ENCODE assay signal across 28 mouse cellular contexts in genomic region chr8:3327056-3327455, GRCm38 (mm10). TPM values are rescaled to one million over a fixed set of nuclear protein-coding genes. Genes with fewer than 3 reads are reported as not detected.
DNase-seq lines count a peak whose midpoint lies in the region; ATAC-seq and TF ChIP-seq lines count a peak whose summit lies in the region.
"Had no signal": no experiment of that assay in that cellular context is flagged by ENCODE, and none has a peak within 500 bp of the region (broad histone marks: within the 10 kb centered on the region; RNA-seq: fewer than 3 reads in every experiment).

No protein-coding gene starts in this region.

- no peak for TF ChIP-seq POLR2A in thymus, adult 2 months (IDR thresholded peaks at IDR 0.05; ENCODE audit: control insufficient read depth, extremely low read depth, insufficient read depth, low read length, poor library complexity)

- WGBS in thymus, adult 2 months, result 62% methylated on average over 1 of the region's 1 CpGs
- 85% methylated on average over 1 of the region's 1 CpGs for WGBS in hindbrain, postnatal 0 days

- peak; percentile 57 for ATAC-seq in granulocyte monocyte progenitor cell, adult 5-6 weeks (replicated peaks; ENCODE audit: poor library complexity, severe bottlenecking)
- ATAC-seq in hindbrain, postnatal 0 days, result no peak
- ATAC-seq: forebrain, embryonic 15.5 days had no signal

- peaks cover 10% of the 10 kb centered on the region for H3K4me1 ChIP-seq in thymus, adult 2 months (replicated peaks; ENCODE audit: control insufficient read depth, insufficient read depth, low read length)
- peaks cover 64% of the 10 kb centered on the region for H3K4me1 ChIP-seq in megakaryocyte, embryonic 14.5 days
- no peaks in the 10 kb centered on the region for H3K4me1 ChIP-seq in hindbrain, postnatal 0 days (ENCODE audit: insufficient read depth, low read length)
- H3K4me1 ChIP-seq: embryonic facial prominence, embryonic 10.5 days; embryonic facial prominence, embryonic 13.5 days; forebrain, embryonic 12.5 days; forebrain, embryonic 15.5 days; heart, embryonic 10.5 days; heart, embryonic 13.5 days; hindbrain, embryonic 12.5 days; hindbrain, embryonic 15.5 days had no signal

- 0 out of 2 replicates have a peak overlapping the region, but pooled peaks have one; percentile 1 for H3K27ac ChIP-seq in thymus, adult 2 months (ENCODE audit: control insufficient read depth, insufficient read depth, low read length)
- H3K27ac ChIP-seq in hindbrain, postnatal 0 days, result no peak overlapping the region
- H3K27ac ChIP-seq: embryonic facial prominence, embryonic 10.5 days; embryonic facial prominence, embryonic 13.5 days; forebrain, embryonic 12.5 days; forebrain, embryonic 15.5 days; heart, adult 2 months; heart, embryonic 10.5 days; heart, embryonic 13.5 days; hindbrain, embryonic 12.5 days; hindbrain, embryonic 15.5 days had no signal

- H3K4me2 ChIP-seq in hindbrain, postnatal 0 days (ENCODE audit: low read depth, low read length), result no peak overlapping the region
- H3K4me2 ChIP-seq: embryonic facial prominence, embryonic 13.5 days; forebrain, embryonic 12.5 days; forebrain, embryonic 15.5 days; heart, embryonic 13.5 days; hindbrain, embryonic 12.5 days; hindbrain, embryonic 15.5 days had no signal

- H3K9ac ChIP-seq in hindbrain, postnatal 0 days (replicated peaks; ENCODE audit: low read length), result no peak overlapping the region
- H3K9ac ChIP-seq: embryonic facial prominence, embryonic 13.5 days; forebrain, embryonic 12.5 days; forebrain, embryonic 15.5 days; heart, embryonic 13.5 days; hindbrain, embryonic 12.5 days; hindbrain, embryonic 15.5 days had no signal

- H3K4me3 ChIP-seq in thymus, adult 2 months (ENCODE audit: control insufficient read depth, insufficient read depth, low read length), result no peak overlapping the region
- peak overlapping the region; percentile 21 for H3K4me3 ChIP-seq in megakaryocyte, embryonic 14.5 days (replicated peaks)
- H3K4me3 ChIP-seq in hindbrain, postnatal 0 days (ENCODE audit: low read length), result no peak overlapping the region
- H3K4me3 ChIP-seq: embryonic facial prominence, embryonic 10.5 days; embryonic facial prominence, embryonic 13.5 days; erythroblast, embryonic 14.5 days; forebrain, embryonic 12.5 days; forebrain, embryonic 15.5 days; heart, adult 2 months; heart, embryonic 10.5 days; heart, embryonic 13.5 days; hindbrain, embryonic 12.5 days; hindbrain, embryonic 15.5 days had no signal

- H3K36me3 ChIP-seq in thymus, adult 2 months (ENCODE audit: control insufficient read depth, insufficient read depth, low read length), result no peaks in the 10 kb centered on the region
- H3K36me3 ChIP-seq in megakaryocyte, embryonic 14.5 days (replicated peaks; ENCODE audit: low read length), result no peaks in the 10 kb centered on the region
- no peaks in the 10 kb centered on the region for H3K36me3 ChIP-seq in hindbrain, postnatal 0 days (ENCODE audit: insufficient read depth, low read length)
- H3K36me3 ChIP-seq: embryonic facial prominence, embryonic 10.5 days; embryonic facial prominence, embryonic 13.5 days; forebrain, embryonic 12.5 days; forebrain, embryonic 15.5 days; heart, embryonic 10.5 days; heart, embryonic 13.5 days; hindbrain, embryonic 12.5 days; hindbrain, embryonic 15.5 days had no signal

- TF ChIP-seq CTCF in thymus, adult 2 months (IDR thresholded peaks at IDR 0.05; ENCODE audit: borderline replicate concordance, control insufficient read depth, extremely low read depth, insufficient read depth, low read length, poor library complexity), result no peak
- TF ChIP-seq CTCF in hindbrain, postnatal 0 days (IDR thresholded peaks at IDR 0.05; ENCODE audit: low read depth), result no peak

- no peaks in the 10 kb centered on the region for H3K9me3 ChIP-seq in megakaryocyte, embryonic 14.5 days
- H3K9me3 ChIP-seq in hindbrain, postnatal 0 days (ENCODE audit: low read length), result no peaks in the 10 kb centered on the region
- H3K9me3 ChIP-seq: embryonic facial prominence, embryonic 10.5 days; embryonic facial prominence, embryonic 13.5 days; forebrain, embryonic 12.5 days; forebrain, embryonic 15.5 days; heart, embryonic 10.5 days; heart, embryonic 13.5 days; hindbrain, embryonic 12.5 days; hindbrain, embryonic 15.5 days had no signal

- H3K27me3 ChIP-seq in thymus, adult 2 months (ENCODE audit: control insufficient read depth, insufficient read depth, low read length), result no peaks in the 10 kb centered on the region
- H3K27me3 ChIP-seq in megakaryocyte, embryonic 14.5 days (replicated peaks), result no peaks in the 10 kb centered on the region
- no peaks in the 10 kb centered on the region for H3K27me3 ChIP-seq in hindbrain, postnatal 0 days (ENCODE audit: insufficient read depth, low read length)
- H3K27me3 ChIP-seq: embryonic facial prominence, embryonic 13.5 days; forebrain, embryonic 12.5 days; forebrain, embryonic 15.5 days; heart, embryonic 13.5 days; hindbrain, embryonic 12.5 days; hindbrain, embryonic 15.5 days had no signal

- no peak for DNase-seq in thymus, adult 2 months
- DNase-seq in thymus, postnatal 36 days, result no peak
- DNase-seq in hindbrain, postnatal 0 days (ENCODE audit: low spot score), result no peak
- DNase-seq in kidney, postnatal 14 days, result no peak
- DNase-seq in layer of hippocampus, postnatal 36 days, result no peak
- DNase-seq: cerebellum, adult 11-12 months; cerebellum, adult 8-10 months; cerebellum, postnatal 14 days; embryo, embryonic 11 days; gastrocnemius, postnatal 25 days; heart, adult 2 months; heart, postnatal 14 days; heart, postnatal 4 days had no signal

RNA-seq across cellular contexts. Expression of gene A430078G23Rik, which starts 26.2 kb away (rescaled TPM):
- 30.2 and 30.7 TPM in 2 replicates for polyA plus RNA-seq in thymus, adult 2 months (2012; rRNA removed)
- 18.7 and 25.6 TPM in 2 replicates for total RNA-seq in granulocyte monocyte progenitor cell, adult 5-6 weeks (2014; fragmentation: Nextera tagmentation)
- 10.5 and 14.7 TPM in 2 replicates for total RNA-seq in granulocyte monocyte progenitor cell, adult 5-6 weeks (2017)
- 1.3 TPM in 1 of 2 replicates, not detected in the other for polyA plus RNA-seq in megakaryocyte, embryonic 14.5 days (2012; ENCODE audit: insufficient read depth, low replicate concordance)
- total RNA-seq in hindbrain, postnatal 0 days (2014; rRNA removed), result not detected in 2 replicates
- 0.09 TPM in 1 of 2 replicates, not detected in the other for polyA plus RNA-seq in hindbrain, postnatal 0 days (2015; fragmentation: Nextera tagmentation; extraction: Ambion mirVana)
- total RNA-seq in layer of hippocampus, postnatal 36 days (2021), result under 1 TPM in 1 of 2 experiments, not detected in 1; 0.25 TPM
- total RNA-seq: gastrocnemius, adult 8-10 months had no signal
- polyA plus RNA-seq: adrenal gland, adult 2 months; C2C12; cortical plate, adult 2 months; embryonic facial prominence, embryonic 13.5 days; erythroblast, embryonic 14.5 days; heart, embryonic 13.5 days; hindbrain, embryonic 12.5 days; hindbrain, embryonic 15.5 days had no signal

RNA-seq across cellular contexts. Expression of gene Insr, which starts 47.6 kb away (rescaled TPM):
- 22.0 and 26.3 TPM in 2 replicates for polyA plus RNA-seq in thymus, adult 2 months (2012; rRNA removed)
- 24.1 and 27.3 TPM in 2 replicates for total RNA-seq in granulocyte monocyte progenitor cell, adult 5-6 weeks (2014; fragmentation: Nextera tagmentation)
- total RNA-seq in granulocyte monocyte progenitor cell, adult 5-6 weeks (2017), result 12.2 and 12.3 TPM in 2 replicates
- polyA plus RNA-seq in megakaryocyte, embryonic 14.5 days (2012; ENCODE audit: insufficient read depth, low replicate concordance), result 0.17 and 0.75 TPM in 2 replicates
- 46.9 and 69.9 TPM in 2 replicates for total RNA-seq in hindbrain, postnatal 0 days (2014; rRNA removed)
- 31.1 and 34.0 TPM in 2 replicates for polyA plus RNA-seq in hindbrain, postnatal 0 days (2015; fragmentation: Nextera tagmentation; extraction: Ambion mirVana)
- 10 to 100 TPM; 46.9 to 50.3 TPM for total RNA-seq in layer of hippocampus, postnatal 36 days (2021)

Comparison
In these comparisons a context has a peak if more than half of its experiments do, and no peak if none do; other contexts are left out.
1. RNA of gene A430078G23Rik, which starts 26.2 kb away (total RNA-seq): 10.5 to 25.6 TPM in granulocyte monocyte progenitor cell, adult 5-6 weeks; 0.25 TPM in layer of hippocampus, postnatal 36 days and not detected in hindbrain, postnatal 0 days; every median in the first group is over 4 times any median in the second.